Mouse (Mus musculus) hindbrain, embryonic 12.5 days (tissue): ENCODE results near the gene Efcab8. TPM values are rescaled to one million over a fixed set of nuclear protein-coding genes. Genes with fewer than 3 reads are reported as not detected.

Experiments
- ATAC-seq: fragments of 200-750 bp; cut with Nextera tagmentation; 2 replicates; pipeline ENCODE4 v1.8.0; 2017; ENCODE audit warnings: moderate TSS enrichment; ENCODE audit not compliant: low FRiP score
- H3K27ac ChIP-seq: fragments of 300-500 bp; sonication (generic); 2 replicates; pipeline ENCODE4 v1.5.1; 2016; ENCODE audit warnings: mild to moderate bottlenecking
- H3K27me3 ChIP-seq: fragments of 300-500 bp; sonication (generic); 2 replicates; pipeline ENCODE4 v1.6.1; 2016; ENCODE audit warnings: mild to moderate bottlenecking
- H3K36me3 ChIP-seq: fragments of 300-500 bp; sonication (generic); 2 replicates; pipeline ENCODE4 v1.6.1; 2016; ENCODE audit warnings: mild to moderate bottlenecking
- H3K4me1 ChIP-seq: fragments of 300-500 bp; sonication (generic); 2 replicates; pipeline ENCODE4 v1.6.1; 2016
- H3K4me2 ChIP-seq: fragments of 300-500 bp; sonication (generic); replicated peaks from 2 replicates; pipeline ENCODE4 v1.6.1; 2016; ENCODE audit warnings: mild to moderate bottlenecking
- H3K4me3 ChIP-seq: fragments of 300-500 bp; sonication (generic); 2 replicates; pipeline ENCODE4 v1.5.1; 2016; ENCODE audit warnings: mild to moderate bottlenecking
- H3K9ac ChIP-seq: fragments of 300-500 bp; sonication (generic); 2 replicates; pipeline ENCODE4 v1.6.1; 2016; ENCODE audit warnings: mild to moderate bottlenecking, moderate library complexity
- H3K9me3 ChIP-seq: fragments of 300-500 bp; sonication (generic); replicated peaks from 2 replicates; pipeline ENCODE4 v1.6.1; 2016; ENCODE audit warnings: mild to moderate bottlenecking
- WGBS: fragments of 180-500 bp; shearing (Covaris S2); methylation state at CpG from one replicate; pipeline ENCODE4 v1.1.7; 2016; 5-methylcytosine and 5-hydroxymethylcytosine counted together
- polyA plus RNA-seq: library from polyadenylated mRNA; unstranded; fragments of >200 nt; fragmentation: Nextera tagmentation; extraction: Ambion mirVana; gene quantifications from 2 replicates; pipeline ENCODE4 v1.2.1, GENCODE M21; 2016

Efcab8 gene
- polyA plus RNA-seq, 1 experiment from 2014 or later: not detected

DNA sequence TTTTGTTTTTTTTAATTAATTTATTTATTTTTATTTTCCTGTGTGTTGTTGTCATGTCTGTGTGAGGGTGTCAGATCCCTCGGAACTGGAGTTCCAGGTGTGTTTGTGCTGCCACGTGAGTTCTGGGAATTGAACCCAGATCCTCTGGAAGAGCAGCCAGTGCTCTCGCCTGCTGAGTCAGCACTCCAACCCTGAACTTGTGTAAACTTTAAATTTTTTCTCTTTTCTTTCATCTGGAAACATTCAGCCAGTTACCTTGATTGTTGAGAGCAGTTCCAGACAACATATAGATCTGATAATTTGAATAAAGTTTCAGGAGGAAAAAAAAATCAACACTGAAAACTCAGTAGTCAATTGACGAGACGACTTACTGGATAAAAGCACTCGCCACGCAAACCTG, 49.0 kb downstream of the Efcab8 start:
- no peak for ATAC-seq
- Histone ChIP-seq H3K4me2 (no peak overlapping the region), H3K9ac (no peak overlapping the region), H3K27ac (no peak overlapping the region), H3K27me3 (no peaks in the 10 kb centered on the region), H3K36me3 (no peaks in the 10 kb centered on the region), H3K4me3 (no peak overlapping the region), H3K4me1 (0 out of 2 replicates have a peak, but pooled peaks cover 3% of the 10 kb centered on the region), H3K9me3 (no peaks in the 10 kb centered on the region)
- 77% methylated on average over 7 of the region's 7 CpGs for WGBS

DNA sequence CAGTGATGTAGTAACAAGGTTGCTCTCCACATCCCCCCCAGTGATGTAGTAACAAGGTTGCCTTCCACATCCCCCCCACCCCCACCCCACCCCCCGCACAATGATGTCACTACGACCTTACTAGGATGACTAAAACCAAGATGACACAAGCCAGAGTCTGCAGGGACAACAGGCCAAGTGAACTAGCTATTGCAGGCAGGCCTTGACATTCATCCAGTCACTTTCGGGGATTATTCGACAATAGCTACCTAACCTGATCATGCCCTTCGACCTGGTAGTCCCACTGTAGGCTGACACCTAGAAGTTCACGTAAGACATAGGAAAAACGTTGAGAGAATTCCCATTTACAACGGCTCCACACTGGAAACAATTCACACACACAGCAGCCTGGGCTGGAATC, 53.6 kb downstream of the Efcab8 start:
- WGBS: 89% methylated on average over 8 of the region's 8 CpGs
- H3K36me3 ChIP-seq: no peaks in the 10 kb centered on the region
- no peak for ATAC-seq

DNA sequence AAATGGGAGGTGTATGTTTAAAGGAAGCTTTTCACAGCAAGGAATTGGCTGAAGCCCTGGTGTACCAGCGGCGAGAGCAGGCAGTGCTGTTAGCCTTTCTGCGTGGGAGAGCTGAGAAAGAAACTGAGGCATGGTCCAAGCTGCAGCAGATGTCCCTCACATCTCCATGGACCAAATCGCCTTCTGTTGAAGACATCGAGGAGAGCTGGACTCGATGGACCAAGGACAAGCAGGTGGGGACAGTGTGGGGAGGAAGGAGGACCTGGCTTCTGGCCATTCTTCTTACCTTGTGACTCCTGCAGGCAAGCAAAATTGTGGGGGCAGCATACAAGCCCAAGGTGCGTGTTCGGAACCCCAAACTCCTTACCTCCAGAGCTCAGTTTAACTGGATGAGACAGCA, 63.1 kb downstream of the Efcab8 start:
- no peaks in the 10 kb centered on the region for H3K27me3 ChIP-seq
- ATAC-seq: no peak
- H3K4me3 ChIP-seq: no peak overlapping the region
- H3K9me3 ChIP-seq: no peaks in the 10 kb centered on the region
- no peak overlapping the region for H3K9ac ChIP-seq
- peaks cover 3% of the 10 kb centered on the region; the same call in 1 of the 2 replicates for H3K4me1 ChIP-seq
- no peaks in the 10 kb centered on the region for H3K36me3 ChIP-seq
- no peak overlapping the region for H3K4me2 ChIP-seq
- WGBS: 87% methylated on average over 8 of the region's 8 CpGs
- H3K27ac ChIP-seq: no peak overlapping the region

More for the DNA sequence above, 53.6 kb downstream of the Efcab8 start:
- Histone ChIP-seq H3K9me3 (no peaks in the 10 kb centered on the region), H3K4me3 (no peak overlapping the region), H3K27ac (no peak overlapping the region), H3K4me2 (no peak overlapping the region), H3K9ac (no peak overlapping the region), H3K4me1 (no peaks in the 10 kb centered on the region), H3K27me3 (no peaks in the 10 kb centered on the region)

DNA sequence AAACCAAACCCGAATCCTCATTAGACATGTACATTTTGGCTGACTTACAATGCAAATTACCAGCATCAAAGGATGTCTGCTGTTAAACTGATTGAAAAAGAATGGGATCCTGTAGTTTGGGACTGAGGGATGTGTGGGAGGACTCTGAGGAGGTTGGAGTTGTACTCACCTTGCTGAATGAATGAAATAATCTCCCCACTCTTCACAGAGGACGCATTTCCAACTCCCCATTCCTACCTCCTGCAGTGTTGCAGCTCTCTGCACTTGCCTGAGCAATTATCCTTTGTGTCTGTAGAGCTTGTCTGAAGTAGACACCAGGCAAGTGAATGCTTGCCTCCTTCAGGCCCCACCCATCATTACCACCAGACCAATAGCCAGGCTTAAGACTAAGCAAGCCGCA, 68.7 kb downstream of the Efcab8 start:
- H3K27ac ChIP-seq: no peak overlapping the region
- H3K4me2 ChIP-seq: no peak overlapping the region
- no peaks in the 10 kb centered on the region; the same call in 1 of the 2 replicates for H3K9me3 ChIP-seq
- H3K27me3 ChIP-seq: no peaks in the 10 kb centered on the region
- H3K4me1 ChIP-seq: no peaks in the 10 kb centered on the region
- WGBS: 76% methylated on average over 3 of the region's 3 CpGs
- H3K4me3 ChIP-seq: no peak overlapping the region
- no peak for ATAC-seq
- no peaks in the 10 kb centered on the region for H3K36me3 ChIP-seq
- no peak overlapping the region for H3K9ac ChIP-seq

DNA sequence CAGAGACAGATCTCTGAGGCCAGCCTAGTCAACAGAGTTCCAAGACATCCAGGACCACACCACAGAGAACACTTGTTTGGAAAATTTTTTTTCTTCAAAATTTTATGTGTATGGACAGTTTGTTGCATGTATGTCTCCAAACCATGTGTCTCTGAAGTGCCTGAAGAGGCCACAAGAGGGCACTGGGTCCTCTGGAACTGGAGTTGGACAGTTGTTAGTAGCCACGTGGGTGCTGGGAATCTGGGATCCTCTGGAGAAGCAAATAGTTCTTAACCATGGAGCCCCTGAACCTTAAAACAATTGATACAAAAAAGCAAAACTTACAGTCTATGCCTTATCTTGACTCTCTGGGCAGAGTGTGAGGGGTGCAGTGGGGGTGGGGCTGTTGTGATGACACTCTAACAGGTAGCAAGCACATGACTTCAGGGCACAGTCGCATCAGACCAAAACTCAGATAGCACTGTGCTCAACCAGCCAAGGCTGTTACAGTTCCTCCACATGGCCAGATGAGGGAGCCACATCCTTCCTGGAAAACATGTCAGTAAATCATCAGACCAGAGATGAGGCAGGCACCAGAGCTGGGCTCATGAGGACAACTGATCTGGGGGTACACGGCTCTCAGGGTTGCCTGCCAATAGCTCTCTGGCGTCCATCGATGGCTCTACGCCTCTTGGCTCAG, 70.8 kb downstream of the Efcab8 start:
- Histone ChIP-seq H3K4me2 (no peak overlapping the region), H3K36me3 (no peaks in the 10 kb centered on the region), H3K9me3 (no peaks in the 10 kb centered on the region; the same call in 1 of the 2 replicates), H3K4me1 (no peaks in the 10 kb centered on the region), H3K4me3 (no peak overlapping the region), H3K27me3 (no peaks in the 10 kb centered on the region), H3K27ac (no peak overlapping the region), H3K9ac (no peak overlapping the region)
- WGBS: 90% methylated on average over 6 of the region's 6 CpGs
- no peak for ATAC-seq

DNA sequence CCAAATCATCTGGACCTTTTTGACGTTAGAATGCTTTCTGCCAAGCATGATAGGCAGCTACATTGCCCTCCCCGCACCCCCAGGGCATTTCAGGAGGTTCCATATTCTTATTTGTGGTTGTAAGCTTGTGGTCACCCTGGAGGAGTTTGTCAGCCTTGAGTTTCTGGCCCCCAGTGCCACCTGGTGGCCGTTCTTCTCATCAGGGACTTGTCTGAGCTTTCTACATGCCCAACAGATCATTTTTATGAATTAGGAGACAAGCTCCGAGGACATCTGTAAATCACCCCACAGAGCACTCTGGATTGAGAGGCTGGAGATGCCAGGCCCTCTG, 71.3 kb downstream of the Efcab8 start:
- H3K4me2 ChIP-seq: no peak overlapping the region
- no peak for ATAC-seq
- 52% methylated on average over 4 of the region's 4 CpGs for whole genome bisulfite sequencing
- H3K36me3 ChIP-seq: no peaks in the 10 kb centered on the region
- no peak overlapping the region for H3K9ac ChIP-seq
- no peaks in the 10 kb centered on the region for H3K27me3 ChIP-seq
- no peak overlapping the region for H3K27ac ChIP-seq
- H3K4me3 ChIP-seq: no peak overlapping the region
- H3K4me1 ChIP-seq: no peaks in the 10 kb centered on the region
- H3K9me3 ChIP-seq: no peaks in the 10 kb centered on the region; the same call in 1 of the 2 replicates

DNA sequence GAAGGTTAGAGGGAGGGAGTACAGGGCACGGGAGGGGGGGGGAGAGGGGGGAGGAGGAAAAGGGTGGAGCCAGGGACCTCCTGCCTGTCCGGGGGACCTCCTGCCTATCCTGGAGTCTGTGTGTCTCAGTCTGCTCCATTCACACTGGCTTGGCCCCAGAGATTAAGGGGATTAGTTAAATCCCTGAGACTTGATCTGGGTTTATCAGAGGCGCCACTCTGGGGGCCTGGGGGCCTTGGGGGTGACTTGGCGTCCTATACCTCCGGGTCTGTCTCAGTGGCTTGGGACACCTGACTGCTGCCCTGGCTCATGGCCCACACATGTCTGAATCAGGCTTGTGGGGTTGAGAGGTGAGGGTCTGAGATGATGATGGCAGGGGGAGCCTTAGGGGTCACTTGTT, 73.8 kb downstream of the Efcab8 start:
- no peak for ATAC-seq
- H3K36me3 ChIP-seq: no peaks in the 10 kb centered on the region
- H3K4me3 ChIP-seq: no peak overlapping the region
- WGBS: 24% methylated on average over 5 of the region's 5 CpGs
- H3K9ac ChIP-seq: no peak overlapping the region
- H3K4me1 ChIP-seq: no peaks in the 10 kb centered on the region
- H3K27me3 ChIP-seq: no peaks in the 10 kb centered on the region; the same call in 1 of the 2 replicates
- no peak overlapping the region for H3K4me2 ChIP-seq
- H3K9me3 ChIP-seq: no peaks in the 10 kb centered on the region; the same call in 1 of the 2 replicates
- H3K27ac ChIP-seq: no peak overlapping the region

DNA sequence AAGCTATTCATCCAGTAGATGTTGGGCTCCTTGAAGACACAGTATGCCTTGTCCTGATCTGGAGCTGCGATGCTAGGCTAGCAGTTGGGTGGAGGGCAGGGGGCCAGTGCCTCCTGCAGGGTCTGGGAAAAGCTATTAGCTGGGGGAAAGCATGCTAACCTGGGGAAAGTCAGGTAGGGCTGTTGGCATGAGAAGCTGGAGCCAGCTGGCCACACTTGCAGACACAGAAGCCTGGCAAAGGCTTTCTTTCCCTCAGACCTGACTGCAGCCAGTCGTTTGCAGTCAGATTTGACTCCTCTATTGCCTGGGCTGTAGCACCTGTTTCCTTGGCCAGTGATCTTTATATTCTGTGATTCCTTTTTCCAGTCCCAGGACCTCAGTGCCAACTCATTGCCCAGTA, 79.8 kb downstream of the Efcab8 start:
- H3K36me3 ChIP-seq: no peaks in the 10 kb centered on the region
- WGBS: 73% methylated on average over 2 of the region's 2 CpGs
- no peak overlapping the region for H3K4me2 ChIP-seq
- H3K9ac ChIP-seq: no peak overlapping the region
- no peaks in the 10 kb centered on the region for H3K4me1 ChIP-seq
- no peak for ATAC-seq
- H3K27ac ChIP-seq: no peak overlapping the region
- no peak overlapping the region for H3K4me3 ChIP-seq
- H3K9me3 ChIP-seq: no peaks in the 10 kb centered on the region
- no peaks in the 10 kb centered on the region; the same call in 1 of the 2 replicates for H3K27me3 ChIP-seq

DNA sequence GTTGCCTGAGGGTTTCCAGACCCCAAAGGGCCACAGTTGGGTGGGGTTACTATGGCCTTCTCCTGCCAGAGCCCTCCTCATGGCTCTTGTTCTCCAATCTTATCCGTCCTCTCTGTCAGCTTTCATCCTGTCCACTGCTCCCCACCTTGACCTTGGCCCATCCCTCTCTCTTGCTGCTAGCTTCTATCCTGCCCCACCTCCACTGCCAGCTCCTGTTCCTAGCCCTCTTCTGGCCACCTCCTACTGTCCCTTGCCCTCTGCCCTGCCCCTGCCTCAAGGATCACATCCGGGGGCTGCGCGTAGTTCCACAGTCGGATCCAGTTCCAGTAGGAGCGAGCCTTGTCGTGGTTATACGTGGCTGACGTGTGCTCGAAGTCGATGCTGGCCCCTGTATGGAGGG, 80.6 kb downstream of the Efcab8 start:
- Histone ChIP-seq H3K4me1 (no peaks in the 10 kb centered on the region), H3K27ac (no peak overlapping the region), H3K4me3 (no peak overlapping the region), H3K4me2 (no peak overlapping the region), H3K9me3 (no peaks in the 10 kb centered on the region), H3K36me3 (no peaks in the 10 kb centered on the region), H3K9ac (no peak overlapping the region), H3K27me3 (no peaks in the 10 kb centered on the region; the same call in 1 of the 2 replicates)
- 91% methylated on average over 11 of the region's 11 CpGs for WGBS
- ATAC-seq: no peak

DNA sequence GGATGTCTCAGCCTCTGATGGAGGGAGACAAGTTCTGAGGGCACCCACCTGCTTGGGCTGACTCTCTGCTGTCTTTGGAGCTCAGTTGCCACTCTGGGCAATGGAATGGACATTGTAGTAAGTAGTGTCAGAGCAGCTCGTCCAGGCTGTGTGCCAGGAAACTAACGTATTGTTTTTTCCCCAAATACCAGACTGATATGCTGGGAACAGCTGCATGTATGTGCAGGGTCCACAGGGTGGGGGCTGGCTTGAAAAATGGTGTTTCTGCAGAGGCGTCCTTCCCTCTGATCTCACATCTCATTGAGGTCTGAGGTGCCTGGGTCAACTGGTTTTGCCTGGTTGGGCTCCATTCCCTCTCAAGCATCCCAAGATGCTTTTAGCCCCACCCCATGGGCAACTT, 81.0 kb downstream of the Efcab8 start:
- 82% methylated on average over 3 of the region's 3 CpGs for WGBS

DNA sequence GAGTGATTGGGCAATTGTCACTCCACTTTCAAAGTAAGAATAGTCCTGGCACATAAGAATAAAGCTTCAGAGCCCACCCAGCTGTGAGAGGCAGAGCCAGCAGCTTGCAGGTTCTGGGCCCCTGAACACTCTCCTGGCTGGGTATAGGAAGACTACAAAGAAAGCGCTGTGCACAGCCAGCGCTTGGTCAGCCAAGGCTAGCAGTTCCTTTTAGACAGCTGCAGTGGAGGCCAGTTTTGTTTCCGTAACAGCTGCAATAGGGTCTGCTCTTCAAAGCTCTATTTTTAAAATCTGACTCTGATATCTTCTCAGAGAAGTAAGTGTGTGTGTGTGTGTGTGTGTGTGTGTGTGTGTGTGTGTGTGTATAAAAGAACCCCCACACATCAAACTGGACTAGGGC, 82.2 kb downstream of the Efcab8 start:
- no peak for ATAC-seq
- Histone ChIP-seq H3K4me3 (no peak overlapping the region), H3K36me3 (no peaks in the 10 kb centered on the region), H3K27ac (no peak overlapping the region), H3K27me3 (no peaks in the 10 kb centered on the region), H3K9ac (no peak overlapping the region), H3K4me1 (no peaks in the 10 kb centered on the region), H3K4me2 (no peak overlapping the region), H3K9me3 (no peaks in the 10 kb centered on the region)
- 71% methylated on average over 3 of the region's 3 CpGs for WGBS

More for the DNA sequence above, 81.0 kb downstream of the Efcab8 start:
- no peak for ATAC-seq
- H3K4me3 ChIP-seq: no peak overlapping the region
- no peak overlapping the region for H3K27ac ChIP-seq
- H3K9me3 ChIP-seq: no peaks in the 10 kb centered on the region
- no peak overlapping the region for H3K9ac ChIP-seq
- H3K4me1 ChIP-seq: no peaks in the 10 kb centered on the region
- no peak overlapping the region for H3K4me2 ChIP-seq
- no peaks in the 10 kb centered on the region for H3K36me3 ChIP-seq
- no peaks in the 10 kb centered on the region; the same call in 1 of the 2 replicates for H3K27me3 ChIP-seq

DNA sequence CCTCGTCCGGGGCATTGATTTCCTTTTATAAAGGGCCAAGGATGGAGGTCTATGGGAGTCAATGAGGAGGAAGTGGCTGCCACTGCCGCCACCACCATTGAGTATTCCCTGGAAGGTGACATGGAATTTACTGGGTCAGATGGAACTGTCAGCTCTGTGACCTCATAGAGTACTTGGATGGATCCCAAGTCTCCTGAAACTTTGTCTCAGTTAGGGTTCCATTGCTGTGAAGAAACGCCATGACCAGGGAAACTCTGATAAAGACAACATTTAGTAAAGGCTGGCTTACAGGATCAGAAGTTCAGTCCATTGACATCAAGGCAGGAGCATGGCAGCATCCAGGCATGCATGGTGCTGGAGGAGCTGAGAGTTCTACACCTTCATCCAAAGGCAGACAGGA, 91.3 kb downstream of the Efcab8 start, which contains the start of gene Sun5:
Gene Sun5 (minus strand): TSS at position 101 of the 400 bp plus-strand sequence.
- Histone ChIP-seq H3K27me3 (no peaks in the 10 kb centered on the region; the same call in 1 of the 2 replicates), H3K9me3 (no peaks in the 10 kb centered on the region), H3K4me3 (no peak within 1 kb of the TSS), H3K9ac (no peak within 1 kb of the TSS), H3K27ac (no peak within 1 kb of the TSS), H3K4me1 (no peaks in the 10 kb centered on the region), H3K4me2 (no peak within 1 kb of the TSS), H3K36me3 (no peaks in the 10 kb centered on the region)
- no peak for ATAC-seq
- 94% methylated on average over 4 of the region's 4 CpGs for WGBS

DNA sequence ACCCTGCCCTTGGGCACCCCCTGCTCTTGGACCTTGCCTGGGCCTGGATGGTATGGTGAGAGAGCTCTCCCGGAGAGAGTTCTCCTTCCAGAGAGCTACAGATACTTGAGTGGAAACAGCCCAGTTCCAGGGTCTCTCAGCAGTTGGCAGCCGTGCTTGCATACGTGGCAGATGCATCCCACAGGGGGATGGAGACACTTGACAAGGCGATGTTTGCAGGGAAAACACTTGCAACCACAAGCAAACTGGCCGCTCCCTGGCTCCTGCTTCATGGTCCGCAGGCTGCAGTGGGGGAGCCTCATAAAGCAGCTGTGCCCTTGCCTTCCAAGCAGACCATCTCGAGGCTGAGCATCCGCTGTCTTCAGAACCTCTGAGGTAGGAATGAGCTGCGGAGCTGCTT, 95.0 kb downstream of the Efcab8 start, which contains the start of gene Bpifb2:
Gene Bpifb2 (plus strand): TSS at position 301 of the 400 bp plus-strand sequence.
- H3K4me1 ChIP-seq: no peaks in the 10 kb centered on the region
- no peak within 1 kb of the TSS for H3K9ac ChIP-seq
- H3K4me3 ChIP-seq: no peak within 1 kb of the TSS
- no peaks in the 10 kb centered on the region for H3K9me3 ChIP-seq
- no peak for ATAC-seq
- H3K36me3 ChIP-seq: no peaks in the 10 kb centered on the region
- no peak within 1 kb of the TSS for H3K27ac ChIP-seq
- H3K27me3 ChIP-seq: no peaks in the 10 kb centered on the region; the same call in 1 of the 2 replicates
- H3K4me2 ChIP-seq: no peak within 1 kb of the TSS
- WGBS: 73% methylated on average over 9 of the region's 9 CpGs
